10 mouse cellular contexts compared by ENCODE assay signal in the genomic region with DNA sequence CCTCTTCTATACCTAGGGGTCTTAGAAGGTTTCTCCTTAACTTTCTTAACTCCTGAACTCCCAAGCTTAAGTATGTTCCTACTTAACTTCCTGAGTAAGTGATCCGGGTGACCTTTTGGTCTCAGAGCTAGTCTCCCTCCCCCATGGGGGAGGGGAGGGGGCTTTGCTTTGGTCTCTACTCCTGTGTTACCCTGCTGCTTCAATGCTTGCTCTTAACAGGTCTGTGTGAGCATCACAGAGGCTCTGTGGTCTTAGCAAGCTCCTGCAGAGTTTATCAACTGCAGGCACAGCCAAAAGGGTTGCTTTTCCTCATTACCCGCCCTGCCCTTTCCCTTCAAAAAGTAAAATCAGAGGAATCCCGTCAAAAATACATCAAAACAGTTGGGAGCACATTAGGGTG.
DNase-seq lines count a peak whose midpoint lies in the region; ATAC-seq and TF ChIP-seq lines count a peak whose summit lies in the region.
"Had no signal": no experiment of that assay in that cellular context is flagged by ENCODE, and none has a peak within 500 bp of the region (broad histone marks: within the 10 kb centered on the region; RNA-seq: fewer than 3 reads in every experiment).

No protein-coding gene starts in this region.

- TF ChIP-seq CTCF in hindbrain, postnatal 0 days (IDR thresholded peaks at IDR 0.05; ENCODE audit: low read depth) = no peak

- H3K27me3 ChIP-seq in hindbrain, embryonic 10.5 days (ENCODE audit: insufficient read depth, poor library complexity, severe bottlenecking) = peaks cover 21% of the 10 kb centered on the region
- no peaks in the 10 kb centered on the region for H3K27me3 ChIP-seq in hindbrain, postnatal 0 days (ENCODE audit: insufficient read depth, low read length)
- no peaks in the 10 kb centered on the region for H3K27me3 ChIP-seq in neural tube, embryonic 15.5 days (replicated peaks)
- no peaks in the 10 kb centered on the region for H3K27me3 ChIP-seq in limb, embryonic 11.5 days (ENCODE audit: control insufficient read depth, insufficient read depth, low read length)
- H3K27me3 ChIP-seq: hindbrain, embryonic 15.5 days had no signal

- H3K4me1 ChIP-seq in hindbrain, embryonic 10.5 days (replicated peaks) = peaks cover 33% of the 10 kb centered on the region
- H3K4me1 ChIP-seq in hindbrain, postnatal 0 days (ENCODE audit: insufficient read depth, low read length) = peaks cover 6% of the 10 kb centered on the region; the same call in 1 of the 2 replicates
- peaks cover 26% of the 10 kb centered on the region for H3K4me1 ChIP-seq in neural tube, embryonic 15.5 days
- peaks cover 16% of the 10 kb centered on the region for H3K4me1 ChIP-seq in limb, embryonic 11.5 days (ENCODE audit: control insufficient read depth, insufficient read depth, low read length)

- peak; percentile 46 for DNase-seq in hindbrain, embryonic 10.5 days (ENCODE audit: low spot score)
- DNase-seq in hindbrain, postnatal 0 days (ENCODE audit: low spot score) = no peak
- DNase-seq in neural tube, embryonic 10.5 days (ENCODE audit: extremely low spot score, low spot score) = peak; percentile 50
- peak; percentile 69 for DNase-seq in limb, embryonic 11.5 days (ENCODE audit: low spot score)
- no peak for DNase-seq in cerebellum, adult 11 months

- H3K9me3 ChIP-seq in hindbrain, embryonic 10.5 days = no peaks in the 10 kb centered on the region
- no peaks in the 10 kb centered on the region for H3K9me3 ChIP-seq in hindbrain, postnatal 0 days (ENCODE audit: low read length)
- H3K9me3 ChIP-seq in neural tube, embryonic 15.5 days (replicated peaks) = no peaks in the 10 kb centered on the region
- no peaks in the 10 kb centered on the region for H3K9me3 ChIP-seq in limb, embryonic 11.5 days (ENCODE audit: control insufficient read depth, low read length)
- H3K9me3 ChIP-seq: heart, embryonic 15.5 days; hindbrain, embryonic 15.5 days had no signal

- no peak overlapping the region for H3K4me3 ChIP-seq in hindbrain, embryonic 10.5 days
- no peak overlapping the region for H3K4me3 ChIP-seq in hindbrain, postnatal 0 days (ENCODE audit: low read length)
- no peak overlapping the region for H3K4me3 ChIP-seq in neural tube, embryonic 15.5 days (replicated peaks)
- no peak overlapping the region for H3K4me3 ChIP-seq in limb, embryonic 11.5 days (ENCODE audit: low read depth, low read length)

- WGBS in hindbrain, embryonic 10.5 days = 9% methylated on average over 3 of the region's 3 CpGs
- 23% methylated on average over 3 of the region's 3 CpGs for WGBS in hindbrain, postnatal 0 days
- 16% methylated on average over 3 of the region's 3 CpGs for WGBS in neural tube, embryonic 15.5 days
- WGBS in limb, embryonic 11.5 days = 5% methylated on average over 3 of the region's 3 CpGs

- no peak for ATAC-seq in hindbrain, postnatal 0 days
- ATAC-seq in neural tube, embryonic 15.5 days (ENCODE audit: low FRiP score) = no peak
- ATAC-seq in limb, embryonic 11.5 days (ENCODE audit: insufficient number of reproducible peaks, low FRiP score, low TSS enrichment, low read depth) = no peak
- ATAC-seq in megakaryocyte-erythroid progenitor cell, adult 5-6 weeks (replicated peaks; ENCODE audit: low FRiP score, low TSS enrichment, poor library complexity, severe bottlenecking) = no peak

- H3K9ac ChIP-seq in hindbrain, postnatal 0 days (replicated peaks; ENCODE audit: low read length) = no peak overlapping the region
- H3K9ac ChIP-seq in neural tube, embryonic 15.5 days (replicated peaks) = no peak overlapping the region
- no peak overlapping the region for H3K9ac ChIP-seq in limb, embryonic 11.5 days (ENCODE audit: low read length)
- H3K9ac ChIP-seq: heart, embryonic 15.5 days had no signal

- no peak overlapping the region for H3K4me2 ChIP-seq in hindbrain, postnatal 0 days (ENCODE audit: low read depth, low read length)
- H3K4me2 ChIP-seq in neural tube, embryonic 15.5 days = no peak overlapping the region
- peak overlapping the region; percentile 16; the same call in 1 of the 2 replicates for H3K4me2 ChIP-seq in limb, embryonic 11.5 days (ENCODE audit: low read depth, severe bottlenecking)

- H3K27ac ChIP-seq in hindbrain, embryonic 10.5 days = peak overlapping the region; percentile 88
- H3K27ac ChIP-seq in hindbrain, postnatal 0 days = no peak overlapping the region
- H3K27ac ChIP-seq in neural tube, embryonic 15.5 days (replicated peaks) = no peak overlapping the region
- H3K27ac ChIP-seq in limb, embryonic 11.5 days (replicated peaks; ENCODE audit: low read depth, low read length) = 0 out of 2 replicates have a peak overlapping the region, but pooled peaks have one; percentile 33
- H3K27ac ChIP-seq: heart, embryonic 15.5 days; stomach, postnatal 0 days had no signal

- H3K36me3 ChIP-seq in hindbrain, embryonic 10.5 days = peaks cover 13% of the 10 kb centered on the region
- no peaks in the 10 kb centered on the region for H3K36me3 ChIP-seq in hindbrain, postnatal 0 days (ENCODE audit: insufficient read depth, low read length)
- H3K36me3 ChIP-seq in neural tube, embryonic 15.5 days = no peaks in the 10 kb centered on the region
- H3K36me3 ChIP-seq in limb, embryonic 11.5 days (ENCODE audit: control insufficient read depth, insufficient read depth, low read length) = no peaks in the 10 kb centered on the region
- H3K36me3 ChIP-seq: heart, embryonic 15.5 days; hindbrain, embryonic 15.5 days had no signal

Comparison
In these comparisons a context has a peak if more than half of its experiments do, and no peak if none do; other contexts are left out.
1. DNase-seq: peak in hindbrain, embryonic 10.5 days (single experiment), neural tube, embryonic 10.5 days (single experiment) and limb, embryonic 11.5 days (single experiment); none in hindbrain, postnatal 0 days (single experiment) and cerebellum, adult 11 months (single experiment).
2. H3K27ac ChIP-seq: peak in hindbrain, embryonic 10.5 days (single experiment) and limb, embryonic 11.5 days (single experiment); none in hindbrain, postnatal 0 days (single experiment) and neural tube, embryonic 15.5 days (single experiment).